Mouse (Mus musculus) mature B cell (primary cell): ENCODE results near the gene Olfr1160.
"Not testable (repeated sequence)": the region's sequence is repeated elsewhere in the genome, so short reads cannot be mapped to it uniquely, and the experiment has no call there.

Source experiments
- in situ Hi-C: fragments of 300-500 bp; cut with MboI; formaldehyde crosslinking; loops from 2 replicates; pipeline ENCODE4 v1.14.3; 2019

Olfr1160 gene

GRCm38 (mm10) chr2:88007515-88008318 is at the start of gene Olfr1160:
Gene Olfr1160 (minus strand): TSS chr2:88008268.
- in situ Hi-C loops, result no loop called here

DNA sequence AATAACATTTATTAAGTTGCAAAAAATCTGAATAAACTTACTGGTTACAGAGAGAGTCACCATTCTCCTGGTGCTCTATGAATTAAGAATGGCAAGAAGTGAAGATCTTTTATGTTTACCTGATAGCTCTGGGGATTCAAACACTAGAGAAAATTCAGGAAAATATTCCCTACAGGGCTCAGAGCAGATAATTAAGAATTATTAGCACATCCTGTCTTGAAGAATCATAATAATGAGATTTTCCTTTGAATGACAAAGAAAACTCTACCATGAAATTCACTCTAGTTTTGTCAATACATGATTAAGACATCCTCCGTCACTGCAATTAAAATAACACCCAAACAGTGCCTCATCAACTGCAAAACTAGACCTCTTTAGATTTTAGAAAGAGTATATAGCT is 43.0 kb upstream of the Olfr1160 start, which contains the start of gene Olfr1162:
Olfr1162 (minus strand) TSS at position 101 of the 400 bp plus-strand sequence.
- in situ Hi-C loops, result no loop called here

- in situ Hi-C loops, result no loop called here
Observed at GRCm38 (mm10) chr2:88037599-88037998, 29.5 kb upstream of the Olfr1160 start, which contains the start of gene Olfr73. Gene Olfr73 (minus strand): TSS chr2:88037699.

- in situ Hi-C loops, result not testable (repeated sequence)
Observed at GRCm38 (mm10) chr2:88022474-88022873, 14.4 kb upstream of the Olfr1160 start, which contains the start of gene Olfr1161. Gene Olfr1161 (plus strand): TSS chr2:88022774.

- in situ Hi-C loops, result no loop called here
Observed at GRCm38 (mm10) chr2:87989813-87990212, 18.3 kb downstream of the Olfr1160 start, which contains the start of gene Olfr1158. Gene Olfr1158 (plus strand): TSS chr2:87990113.

GRCm38 (mm10) chr2:87974563-87974962 is 33.5 kb downstream of the Olfr1160 start, which contains the start of gene Olfr74:
Gene Olfr74 (minus strand): TSS chr2:87974663.
- in situ Hi-C loops, result no loop called here

GRCm38 (mm10) chr2:87968199-87968598 is 39.9 kb downstream of the Olfr1160 start, which contains the start of gene Olfr1157:
Gene Olfr1157 (minus strand): TSS chr2:87968299.
- in situ Hi-C loops, result no loop called here

DNA sequence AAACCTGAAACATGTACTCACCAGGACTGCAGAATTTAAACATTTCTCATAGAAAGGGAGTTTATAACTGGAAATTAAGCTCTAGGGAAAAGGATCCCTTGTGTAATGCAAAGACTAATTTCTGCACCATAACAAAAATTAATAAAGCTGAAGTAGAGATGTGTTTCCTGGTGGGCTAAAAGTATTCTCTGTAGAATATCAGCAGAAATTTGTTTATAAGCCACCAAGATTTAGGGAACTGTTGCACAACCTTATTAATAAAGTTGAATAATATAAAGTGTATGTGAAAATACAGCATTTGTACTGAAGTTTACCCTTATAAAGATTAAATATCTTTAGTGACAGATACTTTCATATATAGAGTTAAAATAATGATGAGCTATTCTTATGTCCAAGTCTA is 55.1 kb downstream of the Olfr1160 start, which contains the start of gene Olfr1156:
Olfr1156 (minus strand) TSS at position 101 of the 400 bp plus-strand sequence.
- in situ Hi-C loops, result no loop called here
